Comparison of ENCODE assay signal across 8 mouse cellular contexts in the genomic region with DNA sequence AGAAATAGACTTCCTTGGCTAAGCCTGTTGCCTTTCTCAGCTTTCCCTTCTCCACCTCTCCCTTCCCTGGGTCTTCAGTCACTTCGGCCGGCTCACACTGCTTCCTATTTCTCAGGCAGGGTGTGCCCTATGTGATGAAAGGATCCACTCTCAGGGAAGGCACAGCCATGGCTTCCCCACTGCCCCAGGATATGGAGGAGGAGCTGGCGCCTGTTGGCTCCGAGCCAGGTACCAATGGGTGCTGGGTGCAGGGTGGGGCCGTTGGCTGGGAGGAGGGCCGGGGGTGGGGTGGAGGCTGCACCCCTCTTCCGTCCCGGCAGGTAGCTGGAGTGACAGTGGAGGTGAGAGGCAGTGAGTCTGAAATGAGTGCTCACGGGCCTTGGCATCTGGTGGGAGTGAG. TPM values are rescaled to one million over a fixed set of nuclear protein-coding genes. Genes with fewer than 3 reads are reported as not detected.
DNase-seq lines count a peak whose midpoint lies in the region; ATAC-seq and TF ChIP-seq lines count a peak whose summit lies in the region.

No protein-coding gene starts in this region.

- DNase-seq in cerebellum, adult 9-11 months = peak; percentile 42
- no peak for DNase-seq in cerebellum, adult 18-20 months
- no peak for DNase-seq in forebrain, embryonic 14.5 days (ENCODE audit: low spot score)
- peak; percentile 67 for DNase-seq in kidney, postnatal 10 days
- no peak for DNase-seq in midbrain, embryonic 11.5 days (ENCODE audit: low spot score, missing footprints)
- DNase-seq in retina, postnatal 1 day = no peak

- no peak for ATAC-seq in forebrain, embryonic 14.5 days
- no peak for ATAC-seq in midbrain, embryonic 11.5 days (ENCODE audit: low FRiP score)
- no peak for ATAC-seq in erythroblast, adult 5-6 weeks (replicated peaks; ENCODE audit: low FRiP score, poor library complexity, severe bottlenecking)

- peak overlapping the region; percentile 29; the same call in 1 of the 2 replicates for H3K9ac ChIP-seq in forebrain, embryonic 14.5 days (ENCODE audit: low read length)
- H3K9ac ChIP-seq in midbrain, embryonic 11.5 days (ENCODE audit: low read length) = peak overlapping the region; percentile 38; the same call in 1 of the 2 replicates

- H3K4me1 ChIP-seq in E14TG2a.4 (replicated peaks; ENCODE audit: low read depth, low read length) = peaks cover 77% of the 10 kb centered on the region
- H3K4me1 ChIP-seq in forebrain, embryonic 14.5 days (ENCODE audit: control insufficient read depth, insufficient read depth, low read length) = peaks cover 28% of the 10 kb centered on the region
- peaks cover 24% of the 10 kb centered on the region for H3K4me1 ChIP-seq in midbrain, embryonic 11.5 days (ENCODE audit: control insufficient read depth, insufficient read depth, low read length)

- 52% methylated on average over 9 of the region's 9 CpGs for WGBS in forebrain, embryonic 14.5 days
- WGBS in midbrain, embryonic 11.5 days = 65% methylated on average over 9 of the region's 9 CpGs

- H3K4me3 ChIP-seq in E14TG2a.4 (replicated peaks; ENCODE audit: low read length) = peak overlapping the region; percentile 67
- peak overlapping the region; percentile 13 for H3K4me3 ChIP-seq in forebrain, embryonic 14.5 days (ENCODE audit: low read depth, low read length)
- H3K4me3 ChIP-seq in midbrain, embryonic 11.5 days (ENCODE audit: low read depth, low read length) = peak overlapping the region; percentile 19

- H3K4me2 ChIP-seq in forebrain, embryonic 14.5 days (ENCODE audit: low read length) = peak overlapping the region; percentile 71
- H3K4me2 ChIP-seq in midbrain, embryonic 11.5 days = peak overlapping the region; percentile 69

- H3K9me3 ChIP-seq in E14TG2a.4 (ENCODE audit: low read length) = no peaks in the 10 kb centered on the region
- H3K9me3 ChIP-seq in forebrain, embryonic 14.5 days (replicated peaks; ENCODE audit: control insufficient read depth, low read length) = no peaks in the 10 kb centered on the region
- no peaks in the 10 kb centered on the region for H3K9me3 ChIP-seq in midbrain, embryonic 11.5 days (ENCODE audit: control insufficient read depth, low read length)

- H3K27ac ChIP-seq in forebrain, embryonic 14.5 days (ENCODE audit: low read depth, low read length) = peak overlapping the region; percentile 60
- no peak overlapping the region; the same call in 1 of the 2 replicates for H3K27ac ChIP-seq in midbrain, embryonic 11.5 days (ENCODE audit: low read depth, low read length)

- peaks cover 61% of the 10 kb centered on the region for H3K36me3 ChIP-seq in E14TG2a.4 (ENCODE audit: insufficient read depth, low read length)
- peaks cover 57% of the 10 kb centered on the region for H3K36me3 ChIP-seq in forebrain, embryonic 14.5 days (ENCODE audit: control insufficient read depth, insufficient read depth, low read length)
- H3K36me3 ChIP-seq in midbrain, embryonic 11.5 days (ENCODE audit: control insufficient read depth, insufficient read depth, low read length) = peaks cover 17% of the 10 kb centered on the region

- no peaks in the 10 kb centered on the region for H3K27me3 ChIP-seq in E14TG2a.4 (ENCODE audit: insufficient read depth, low read length)
- no peaks in the 10 kb centered on the region for H3K27me3 ChIP-seq in forebrain, embryonic 14.5 days (replicated peaks; ENCODE audit: control insufficient read depth, insufficient read depth, low read length)
- H3K27me3 ChIP-seq in midbrain, embryonic 11.5 days (ENCODE audit: control insufficient read depth, insufficient read depth, low read length) = no peaks in the 10 kb centered on the region

- no peak for TF ChIP-seq CTCF in E14TG2a.4 (conservative IDR thresholded peaks at IDR 0.05; ENCODE audit: low read length)

RNA-seq across cellular contexts. Expression of a gene that starts 2.9 kb away (rescaled TPM):
- 6.7 and 10.6 TPM in 2 replicates for polyA plus RNA-seq in forebrain, embryonic 14.5 days (2014; fragmentation: Nextera tagmentation; extraction: Ambion mirVana)
- polyA plus RNA-seq in midbrain, embryonic 11.5 days (2014; fragmentation: Nextera tagmentation; extraction: Ambion mirVana) = 8.1 and 9.6 TPM in 2 replicates
- not detected in 2 replicates for total RNA-seq in erythroblast, adult 5-6 weeks (2015; ENCODE audit: low replicate concordance)
- 1.2 and 1.5 TPM in 2 replicates for total RNA-seq in erythroblast, adult 5-6 weeks (2017; ENCODE audit: low replicate concordance)

RNA-seq across cellular contexts. Expression of a gene that starts 13.5 kb away (rescaled TPM):
- 0.30 and 0.36 TPM in 2 replicates for polyA plus RNA-seq in forebrain, embryonic 14.5 days (2014; fragmentation: Nextera tagmentation; extraction: Ambion mirVana)
- 2.8 and 3.0 TPM in 2 replicates for polyA plus RNA-seq in midbrain, embryonic 11.5 days (2014; fragmentation: Nextera tagmentation; extraction: Ambion mirVana)
- total RNA-seq in erythroblast, adult 5-6 weeks (2015; ENCODE audit: low replicate concordance) = not detected in 2 replicates
- not detected in 2 replicates for total RNA-seq in erythroblast, adult 5-6 weeks (2017; ENCODE audit: low replicate concordance)

RNA-seq across cellular contexts. Expression of a gene that starts 13.7 kb away (rescaled TPM):
- polyA plus RNA-seq in forebrain, embryonic 14.5 days (2014; fragmentation: Nextera tagmentation; extraction: Ambion mirVana) = 240 and 254 TPM in 2 replicates
- polyA plus RNA-seq in midbrain, embryonic 11.5 days (2014; fragmentation: Nextera tagmentation; extraction: Ambion mirVana) = 345 and 352 TPM in 2 replicates
- total RNA-seq in erythroblast, adult 5-6 weeks (2015; ENCODE audit: low replicate concordance) = 54.8 and 61.9 TPM in 2 replicates
- total RNA-seq in erythroblast, adult 5-6 weeks (2017; ENCODE audit: low replicate concordance) = 111 and 113 TPM in 2 replicates

Comparison
In these comparisons a context has a peak if more than half of its experiments do, and no peak if none do; other contexts are left out.
1. DNase-seq: peak in cerebellum, adult 9-11 months (single experiment) and kidney, postnatal 10 days (single experiment); none in cerebellum, adult 18-20 months (0 of 2), forebrain, embryonic 14.5 days (single experiment), midbrain, embryonic 11.5 days (single experiment) and retina, postnatal 1 day (single experiment).
2. H3K4me3 ChIP-seq: peak in every context shown above with its lines; median percentile 67 in E14TG2a.4; 19 in midbrain, embryonic 11.5 days; 13 in forebrain, embryonic 14.5 days.